Mouse (Mus musculus): ENCODE measurements around the gene Olfr620.

The Olfr620 gene

GRCm38 (mm10) chr7:103612434-103612833 lies at the start of gene Olfr620:
Gene Olfr620 (minus strand): TSS chr7:103612534.
- DNase-seq (ENCODE audit: low spot score in 2 of 2): no peak

- no peak for DNase-seq (ENCODE audit: low spot score in 2 of 2)
These were observed 31.7 kb upstream of the Olfr620 start for GRCm38 (mm10) chr7:103644070-103644469.

- no peak for DNase-seq (ENCODE audit: low spot score in 2 of 2)
These were observed 30.3 kb upstream of the Olfr620 start, which contains the start of gene Olfr622 for GRCm38 (mm10) chr7:103642602-103643001. Gene Olfr622 (minus strand): TSS chr7:103642702.

- no peak for DNase-seq (ENCODE audit: low spot score in 2 of 2)
These were observed 24.5 kb upstream of the Olfr620 start for GRCm38 (mm10) chr7:103636795-103637194.

GRCm38 (mm10) chr7:103607425-103607824 lies 4.9 kb downstream of the Olfr620 start:
- DNase-seq (ENCODE audit: low spot score in 2 of 2): no peak

- DNase-seq (ENCODE audit: low spot score in 2 of 2): no peak
These were observed 12.1 kb downstream of the Olfr620 start, which contains the start of gene Olfr619 for GRCm38 (mm10) chr7:103600275-103600674. Gene Olfr619 (plus strand): TSS chr7:103600575.

GRCm38 (mm10) chr7:103589803-103590202 lies 22.5 kb downstream of the Olfr620 start, which contains the start of gene Olfr618:
Gene Olfr618 (plus strand): TSS chr7:103590103.
- DNase-seq (ENCODE audit: low spot score in 2 of 2): no peak

GRCm38 (mm10) chr7:103572761-103573160 lies 39.6 kb downstream of the Olfr620 start, which contains the start of gene Olfr617:
Gene Olfr617 (plus strand): TSS chr7:103573061.
- DNase-seq (ENCODE audit: low spot score in 2 of 2): no peak

GRCm38 (mm10) chr7:103569043-103569442 lies 43.3 kb downstream of the Olfr620 start, which contains the start of gene Olfr616:
Gene Olfr616 (minus strand): TSS chr7:103569143.
- DNase-seq (ENCODE audit: low spot score in 2 of 2): no peak

- no peak for DNase-seq (ENCODE audit: low spot score in 2 of 2)
These were observed 56.6 kb downstream of the Olfr620 start, which contains the start of gene Olfr615 for GRCm38 (mm10) chr7:103555779-103556178. Gene Olfr615 (plus strand): TSS chr7:103556079.
